In genomic region chr7:130319799-130320556, GRCm38 (mm10) we compare ENCODE assay signal across 8 mouse cellular contexts.
DNase-seq lines count a peak whose midpoint lies in the region; ATAC-seq lines count a peak whose summit lies in the region.

No protein-coding gene starts in this region.

- no peaks in the 10 kb centered on the region for H3K9me3 ChIP-seq in hindbrain, embryonic 10.5 days
- H3K9me3 ChIP-seq in neural tube, embryonic 11.5 days (ENCODE audit: control insufficient read depth, low read length): no peaks in the 10 kb centered on the region

- intact Hi-C loops in left cerebral cortex, postnatal 25 days (cut with DNase I): no loop called here

- no peaks in the 10 kb centered on the region for H3K27me3 ChIP-seq in hindbrain, embryonic 10.5 days (ENCODE audit: insufficient read depth, poor library complexity, severe bottlenecking)
- H3K27me3 ChIP-seq in neural tube, embryonic 11.5 days (ENCODE audit: control insufficient read depth, insufficient read depth, low read length): no peaks in the 10 kb centered on the region

- H3K27ac ChIP-seq in hindbrain, embryonic 10.5 days: peak overlapping the region; percentile 78
- H3K27ac ChIP-seq in neural tube, embryonic 11.5 days (ENCODE audit: low read depth, low read length): no peak overlapping the region

- 58% methylated on average over 8 of the region's 8 CpGs for WGBS in hindbrain, embryonic 10.5 days
- WGBS in neural tube, embryonic 11.5 days: 53% methylated on average over 8 of the region's 8 CpGs

- ATAC-seq in neural tube, embryonic 11.5 days (ENCODE audit: insufficient read depth, low FRiP score, low TSS enrichment): peak; percentile 72

- H3K36me3 ChIP-seq in hindbrain, embryonic 10.5 days: no peaks in the 10 kb centered on the region
- H3K36me3 ChIP-seq in neural tube, embryonic 11.5 days (ENCODE audit: control insufficient read depth, insufficient read depth, low read length): no peaks in the 10 kb centered on the region

- no peak overlapping the region for H3K4me2 ChIP-seq in neural tube, embryonic 11.5 days (ENCODE audit: low read depth)

- no peak overlapping the region for H3K4me3 ChIP-seq in hindbrain, embryonic 10.5 days
- no peak overlapping the region for H3K4me3 ChIP-seq in neural tube, embryonic 11.5 days (ENCODE audit: low read depth, low read length)

- peak; percentile 35 for DNase-seq in adrenal gland, adult 8-10 months
- DNase-seq in cerebellum, adult 8-10 months: peak; percentile 69
- peak; percentile 4 to 18 for DNase-seq in frontal cortex, postnatal 25 days (ENCODE audit: low spot score in 2 of 2)
- DNase-seq in hindbrain, embryonic 10.5 days (ENCODE audit: low spot score): peak; percentile 50
- peak; percentile 15 to 22 for DNase-seq in left cerebral cortex, postnatal 25 days (ENCODE audit: low spot score in 2 of 2)
- peak; percentile 83 for DNase-seq in neural tube, embryonic 11.5 days (ENCODE audit: low spot score)
- DNase-seq in urinary bladder, adult 18-20 months (ENCODE audit: low spot score in 2 of 2): peak; percentile 15 to 26
- DNase-seq in spleen, adult 12 weeks (ENCODE audit: low spot score): no peak

- H3K9ac ChIP-seq in neural tube, embryonic 11.5 days (ENCODE audit: low read length): no peak overlapping the region

- peaks cover 16% of the 10 kb centered on the region for H3K4me1 ChIP-seq in hindbrain, embryonic 10.5 days (replicated peaks)
- H3K4me1 ChIP-seq in neural tube, embryonic 11.5 days (ENCODE audit: control insufficient read depth, insufficient read depth, low read length): peaks cover 9% of the 10 kb centered on the region
